Mouse (Mus musculus) frontal cortex, adult (tissue): ENCODE results near the gene Mlip.
"Not testable (repeated sequence)": the region's sequence is repeated elsewhere in the genome, so short reads cannot be mapped to it uniquely, and the experiment has no call there.

Source experiments
- ATAC-seq: cut with Nextera tagmentation; 2 replicates; pipeline ENCODE4 v1.9.2; 2017; ENCODE audit warnings: mild to moderate bottlenecking, moderate library complexity, mixed read lengths; ENCODE audit not compliant: low TSS enrichment

Mlip gene

GRCm38 (mm10) chr9:77352432-77353175, at the start of gene Mlip:
Mlip (minus strand) TSS chr9:77352969.
- ATAC-seq = no peak

- ATAC-seq = no peak
These were observed 47.0 kb upstream of the Mlip start for GRCm38 (mm10) chr9:77399801-77400200.

- ATAC-seq = no peak
These were observed 46.3 kb upstream of the Mlip start for GRCm38 (mm10) chr9:77398856-77399631.

- no peak for ATAC-seq
These were observed 44.3 kb upstream of the Mlip start for GRCm38 (mm10) chr9:77397027-77397426.

- no peak for ATAC-seq
These were observed 38.5 kb upstream of the Mlip start for GRCm38 (mm10) chr9:77391248-77391647.

- ATAC-seq = no peak
These were observed 36.2 kb upstream of the Mlip start for GRCm38 (mm10) chr9:77388956-77389355.

GRCm38 (mm10) chr9:77386751-77387150, 34.0 kb upstream of the Mlip start:
- ATAC-seq = no peak

- ATAC-seq = no peak
These were observed 32.8 kb upstream of the Mlip start for GRCm38 (mm10) chr9:77385611-77386010.

- no peak for ATAC-seq
These were observed 31.9 kb upstream of the Mlip start for GRCm38 (mm10) chr9:77384651-77385050.

- no peak for ATAC-seq
These were observed 31.2 kb upstream of the Mlip start for GRCm38 (mm10) chr9:77383951-77384350.

- ATAC-seq = no peak
These were observed 29.7 kb upstream of the Mlip start for GRCm38 (mm10) chr9:77382514-77382913.

- ATAC-seq = peak; percentile 88
These were observed 28.8 kb upstream of the Mlip start for GRCm38 (mm10) chr9:77381565-77381964.

GRCm38 (mm10) chr9:77379625-77380024, 26.9 kb upstream of the Mlip start:
- ATAC-seq = peak; percentile 71

GRCm38 (mm10) chr9:77377696-77378095, 24.9 kb upstream of the Mlip start:
- ATAC-seq = no peak

- ATAC-seq = peak; percentile 64; the same call in 1 of the 2 replicates
These were observed 24.3 kb upstream of the Mlip start for GRCm38 (mm10) chr9:77377082-77377481.

GRCm38 (mm10) chr9:77376561-77376960, 23.8 kb upstream of the Mlip start:
- no peak for ATAC-seq

GRCm38 (mm10) chr9:77370706-77371105, 17.9 kb upstream of the Mlip start:
- ATAC-seq = no peak

- ATAC-seq = peak; percentile 87
These were observed 16.5 kb upstream of the Mlip start for GRCm38 (mm10) chr9:77369262-77369661.

GRCm38 (mm10) chr9:77364681-77365080, 11.9 kb upstream of the Mlip start:
- not testable (repeated sequence) for ATAC-seq

GRCm38 (mm10) chr9:77362906-77363305, 10.1 kb upstream of the Mlip start:
- no peak for ATAC-seq

- ATAC-seq = no peak
These were observed 7.9 kb upstream of the Mlip start for GRCm38 (mm10) chr9:77360654-77361053.

- no peak for ATAC-seq
These were observed 6.7 kb upstream of the Mlip start for GRCm38 (mm10) chr9:77359278-77359973.
